ENCODE assay signal across 10 mouse cellular contexts in the genomic region with DNA sequence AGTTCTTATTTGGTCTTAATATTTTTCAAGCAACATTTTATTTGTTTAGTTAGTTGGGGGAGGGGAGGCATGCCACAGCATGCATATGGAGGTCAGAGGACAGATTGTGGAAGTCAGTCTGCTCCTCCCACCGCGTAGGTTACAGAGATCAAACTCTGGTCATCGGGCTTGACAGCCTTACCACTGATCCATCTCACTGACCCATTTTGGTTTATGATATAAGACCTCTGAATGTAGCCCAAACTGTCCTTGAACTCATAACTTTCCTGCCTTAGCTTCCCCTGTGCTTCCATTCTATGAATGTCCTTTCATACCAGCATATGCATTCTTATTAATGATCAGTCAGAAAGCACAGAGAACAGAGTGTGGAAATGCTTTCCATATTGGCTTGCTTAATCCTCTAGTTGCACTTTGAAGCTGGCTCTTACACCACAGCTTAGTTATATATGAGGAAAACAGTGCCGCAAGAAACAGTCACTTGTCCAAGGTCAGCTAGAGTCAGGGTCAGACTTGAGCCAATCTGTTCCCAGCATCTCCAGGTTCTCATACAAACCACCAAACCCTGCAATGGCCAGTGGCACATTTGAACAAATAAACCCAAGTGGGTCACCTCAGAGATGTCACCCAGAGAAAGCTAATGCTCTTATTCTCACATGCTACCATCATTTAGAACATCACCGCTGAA.
A peak's percentile ranks its signal among the peaks of the same experiment; 100 is the strongest.
DNase-seq lines count a peak whose midpoint lies in the region; ATAC-seq lines count a peak whose summit lies in the region.
"Had no signal": no experiment of that assay in that cellular context is flagged by ENCODE, and none has a peak within 500 bp of the region (broad histone marks: within the 10 kb centered on the region; RNA-seq: fewer than 3 reads in every experiment).

No protein-coding gene starts in this region.

- H3K9me3 ChIP-seq in embryonic facial prominence, embryonic 13.5 days, result no peaks in the 10 kb centered on the region
- H3K9me3 ChIP-seq in liver, embryonic 15.5 days (replicated peaks), result no peaks in the 10 kb centered on the region

- DNase-seq in cerebellum, adult 9-11 months, result peak; percentile 39
- no peak for DNase-seq in cerebellum, adult 11-12 months
- peak; percentile 3 for DNase-seq in 416B (ENCODE audit: low read depth)
- no peak for DNase-seq in thymus, postnatal 25 days
- DNase-seq in kidney, postnatal 36 days, result no peak

- H3K9ac ChIP-seq in embryonic facial prominence, embryonic 13.5 days, result no peak overlapping the region
- H3K9ac ChIP-seq in liver, embryonic 15.5 days, result no peak overlapping the region

- H3K36me3 ChIP-seq in embryonic facial prominence, embryonic 13.5 days, result no peaks in the 10 kb centered on the region
- no peaks in the 10 kb centered on the region for H3K36me3 ChIP-seq in liver, embryonic 15.5 days (replicated peaks)

- peaks cover 51% of the 10 kb centered on the region for H3K4me1 ChIP-seq in embryonic facial prominence, embryonic 13.5 days
- peaks cover 23% of the 10 kb centered on the region for H3K4me1 ChIP-seq in liver, embryonic 15.5 days (replicated peaks)

- no peaks in the 10 kb centered on the region for H3K27me3 ChIP-seq in embryonic facial prominence, embryonic 13.5 days
- H3K27me3 ChIP-seq in liver, embryonic 15.5 days, result no peaks in the 10 kb centered on the region

- H3K27ac ChIP-seq in embryonic facial prominence, embryonic 13.5 days, result peak overlapping the region; percentile 11; the same call in 1 of the 2 replicates
- peak overlapping the region; percentile 66 for H3K27ac ChIP-seq in liver, embryonic 15.5 days (replicated peaks)
- H3K27ac ChIP-seq: macrophage had no signal

- no peak for ATAC-seq in embryonic facial prominence, embryonic 13.5 days (ENCODE audit: insufficient number of reproducible peaks, insufficient read depth, low FRiP score, low TSS enrichment, low read depth)
- ATAC-seq in liver, embryonic 15.5 days (ENCODE audit: insufficient read depth), result peak; percentile 75
- no peak for ATAC-seq in megakaryocyte-erythroid progenitor cell, adult 5-6 weeks (replicated peaks; ENCODE audit: low FRiP score, low TSS enrichment, poor library complexity, severe bottlenecking)
- ATAC-seq: CD4-positive, CD25-positive, alpha-beta regulatory T cell, adult 4 months had no signal

- no peak overlapping the region for H3K4me2 ChIP-seq in embryonic facial prominence, embryonic 13.5 days
- no peak overlapping the region for H3K4me2 ChIP-seq in liver, embryonic 15.5 days

- 79% methylated on average over 5 of the region's 5 CpGs for WGBS in embryonic facial prominence, embryonic 13.5 days
- WGBS in liver, embryonic 15.5 days (ENCODE audit: insufficient replicate concordance), result 58% methylated on average over 5 of the region's 5 CpGs

- H3K4me3 ChIP-seq in embryonic facial prominence, embryonic 13.5 days, result no peak overlapping the region
- no peak overlapping the region for H3K4me3 ChIP-seq in liver, embryonic 15.5 days (replicated peaks)

Comparison
In these comparisons a context has a peak if more than half of its experiments do, and no peak if none do; other contexts are left out.
1. DNase-seq: peak in cerebellum, adult 9-11 months (single experiment) and 416B (single experiment); none in cerebellum, adult 11-12 months (single experiment), thymus, postnatal 25 days (single experiment) and kidney, postnatal 36 days (0 of 2).